Mouse (Mus musculus) urinary bladder, postnatal 10 days (tissue): ENCODE measurements around the gene Olfr1131.
"Not testable (repeated sequence)": the region's sequence is repeated elsewhere in the genome, so short reads cannot be mapped to it uniquely, and the experiment has no call there.

Experiments used
- DNase-seq: peaks from one replicate; pipeline ENCODE4 v3.0.0; 2022; ENCODE audit warnings: low spot score

The Olfr1131 gene

GRCm38 (mm10) chr2:87626804-87627203 is at the start of gene Olfr1131:
Gene Olfr1131 (plus strand): TSS chr2:87627104.
- DNase-seq = no peak

GRCm38 (mm10) chr2:87605912-87606311 is 21.0 kb upstream of the Olfr1131 start, which contains the start of gene Olfr1130:
Gene Olfr1130 (plus strand): TSS chr2:87606212.
- DNase-seq = not testable (repeated sequence)

- no peak for DNase-seq
These were observed 10.5 kb downstream of the Olfr1131 start, which contains the start of gene Olfr1132 for GRCm38 (mm10) chr2:87637435-87637834. Gene Olfr1132 (minus strand): TSS chr2:87637535.

- DNase-seq = no peak
These were observed 15.5 kb downstream of the Olfr1131 start for GRCm38 (mm10) chr2:87642441-87642840.

- DNase-seq = no peak
These were observed 20.4 kb downstream of the Olfr1131 start, which contains the start of gene Olfr1133 for GRCm38 (mm10) chr2:87647274-87647673. Gene Olfr1133 (minus strand): TSS chr2:87647374.

- no peak for DNase-seq
These were observed 31.5 kb downstream of the Olfr1131 start, which contains the start of gene Olfr1134 for GRCm38 (mm10) chr2:87658360-87658759. Gene Olfr1134 (minus strand): TSS chr2:87658460.

GRCm38 (mm10) chr2:87673564-87673963 is 46.7 kb downstream of the Olfr1131 start, which contains the start of gene Olfr1135:
Gene Olfr1135 (minus strand): TSS chr2:87673664.
- DNase-seq = no peak
